Mouse (Mus musculus): ENCODE data around the gene Ap1g2.

DNA sequence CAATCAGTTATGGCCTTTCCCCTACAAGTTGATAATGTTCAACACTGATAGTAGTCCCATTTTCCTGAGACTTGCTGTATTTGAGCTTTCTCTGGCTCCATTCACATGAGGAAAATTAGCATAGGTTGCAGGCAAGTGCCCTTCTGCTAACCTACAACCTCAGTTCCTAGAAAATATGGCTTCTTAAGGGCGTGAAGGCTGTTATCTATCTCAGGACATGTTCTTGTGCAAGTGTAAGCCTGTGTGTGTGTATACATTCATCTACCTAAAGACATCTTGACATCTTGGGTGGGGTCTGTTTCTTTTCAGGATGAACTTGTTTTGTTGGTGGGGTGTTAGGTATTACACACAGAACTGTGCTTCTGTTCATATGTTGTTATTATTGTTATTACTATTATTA is 47.4 kb downstream of the Ap1g2 start:
- TF ChIP-seq CTCF (IDR thresholded peaks at IDR 0.05; ENCODE audit: low read depth) (no peak), EP300 (IDR thresholded peaks at IDR 0.05; ENCODE audit: low read depth) (peak; percentile 40; the same call in 1 of the 2 replicates)
